Mouse (Mus musculus) retina, postnatal 1 day (tissue): ENCODE measurements around the gene Map1s.
"Not testable (repeated sequence)": the region's sequence is repeated elsewhere in the genome, so short reads cannot be mapped to it uniquely, and the experiment has no call there.

ENCODE experiments used
- DNase-seq: peaks from one replicate; pipeline ENCODE4 v3.0.0-alpha.2; 2012

Map1s gene

DNA sequence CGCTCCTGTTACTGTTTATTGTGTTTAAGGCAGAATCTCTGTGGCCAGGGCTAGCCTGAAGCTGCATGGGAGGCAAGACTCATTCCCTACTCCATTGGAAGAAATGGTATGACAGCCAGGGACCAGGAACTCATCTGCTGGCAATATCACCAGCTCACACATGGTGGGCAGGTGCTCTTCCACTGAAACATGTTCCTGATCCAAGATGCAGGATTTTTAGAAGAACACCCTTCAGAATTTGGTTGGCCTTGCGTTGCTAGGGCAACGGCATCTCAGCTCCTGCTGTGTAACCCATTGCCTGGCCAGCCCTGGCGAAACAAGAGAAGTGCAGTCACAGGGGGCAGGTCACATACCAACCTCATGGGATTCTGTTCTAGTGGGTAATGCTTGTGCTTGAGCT, 26.2 kb upstream of the Map1s start:
- no peak for DNase-seq

GRCm38 (mm10) chr8:70880126-70880525, 25.6 kb upstream of the Map1s start:
- no peak for DNase-seq

DNA sequence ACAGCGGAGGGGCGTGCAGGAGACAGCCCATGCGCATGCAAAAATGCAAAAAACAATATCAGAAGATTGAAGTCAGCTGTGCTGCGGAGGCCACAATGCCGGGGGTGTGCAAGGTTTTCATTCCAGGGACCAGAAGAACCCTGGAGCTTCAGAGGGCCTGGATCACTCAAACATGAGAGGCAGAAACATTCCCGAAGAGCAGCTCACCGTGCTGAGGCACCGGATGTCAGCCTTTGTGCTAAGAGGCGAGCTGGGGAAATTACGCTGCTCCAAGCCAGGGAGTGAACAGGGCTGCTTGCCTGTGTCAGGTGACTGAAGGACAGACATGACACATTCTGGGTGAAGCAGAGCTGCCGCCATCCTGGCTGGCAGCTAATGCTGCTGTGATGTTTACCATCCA, 25.2 kb upstream of the Map1s start:
- no peak for DNase-seq

DNA sequence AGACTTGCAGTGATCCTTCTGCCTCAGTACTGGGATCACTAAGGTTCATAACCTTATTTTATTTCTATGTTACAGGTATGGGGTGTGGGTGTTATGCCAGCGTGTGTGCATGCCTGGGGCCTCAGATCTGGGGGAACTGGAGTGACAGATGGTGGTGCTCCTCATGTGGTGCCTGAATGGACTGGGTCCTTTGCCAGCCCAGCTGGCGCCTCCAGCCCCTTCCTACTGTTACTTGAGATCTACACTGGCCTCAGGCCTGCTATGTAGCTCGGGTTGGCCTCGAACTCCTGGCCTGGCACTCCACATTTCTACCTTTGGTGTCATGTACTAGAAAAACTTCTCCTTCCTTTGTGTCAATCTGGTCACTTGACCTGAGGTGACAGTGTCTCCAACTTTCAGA, 21.5 kb upstream of the Map1s start:
- no peak for DNase-seq

GRCm38 (mm10) chr8:70884683-70885082, 21.0 kb upstream of the Map1s start:
- DNase-seq, result no peak

GRCm38 (mm10) chr8:70885612-70886011, 20.1 kb upstream of the Map1s start:
- DNase-seq, result peak; percentile 49

- peak; percentile 84 for DNase-seq
Measured at GRCm38 (mm10) chr8:70887669-70888068, 18.1 kb upstream of the Map1s start.

DNA sequence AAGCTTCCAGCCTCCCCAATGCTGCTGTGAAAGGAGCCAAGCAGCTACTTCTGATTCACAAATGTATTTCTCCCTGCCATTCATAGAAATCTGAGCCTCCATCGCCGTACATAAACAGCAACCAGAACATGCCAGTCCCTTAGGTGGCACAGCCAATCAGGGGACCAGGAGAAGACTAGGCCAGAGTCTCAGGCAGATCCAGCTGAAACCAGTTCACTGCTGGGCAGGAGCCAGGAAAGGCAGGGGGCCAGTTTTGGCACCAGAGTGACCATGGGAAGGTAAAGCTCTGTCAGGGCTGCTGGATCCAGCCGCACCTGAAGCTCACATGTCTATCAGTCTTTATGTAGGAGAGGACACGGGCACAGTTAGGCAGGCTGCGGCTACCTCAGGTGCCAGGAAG, 15.1 kb upstream of the Map1s start:
- no peak for DNase-seq

DNA sequence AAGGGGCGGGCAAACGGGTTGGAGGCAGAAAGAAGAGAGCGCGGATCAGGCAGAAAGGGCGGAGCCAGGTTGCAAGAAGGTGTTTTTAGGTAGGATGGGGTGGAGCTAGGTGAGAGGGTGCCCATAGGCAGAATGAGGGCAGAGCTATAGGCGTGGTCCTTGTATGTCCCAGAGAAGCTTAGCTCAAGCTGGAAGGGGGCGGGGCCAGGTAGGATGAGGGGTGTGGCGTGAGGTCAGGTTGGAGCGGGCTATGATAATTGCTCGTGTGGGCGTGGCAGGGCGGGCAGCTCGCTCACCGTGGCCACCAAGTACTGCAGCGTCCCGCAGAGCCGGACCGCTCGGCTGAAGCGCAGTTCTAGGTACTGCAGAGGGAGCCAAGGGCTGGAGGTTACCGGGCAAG, 14.4 kb upstream of the Map1s start:
- DNase-seq, result peak; percentile 46

GRCm38 (mm10) chr8:70892022-70892895, 13.5 kb upstream of the Map1s start, which contains the start of gene Slc5a5:
Slc5a5 (minus strand) TSS chr8:70892757.
- DNase-seq, result peak; percentile 51

- DNase-seq, result no peak
Measured at GRCm38 (mm10) chr8:70892896-70893655, 12.7 kb upstream of the Map1s start.

GRCm38 (mm10) chr8:70893656-70894384, 11.9 kb upstream of the Map1s start:
- peak; percentile 90 for DNase-seq

GRCm38 (mm10) chr8:70894385-70894720, 11.4 kb upstream of the Map1s start:
- DNase-seq, result no peak

DNA sequence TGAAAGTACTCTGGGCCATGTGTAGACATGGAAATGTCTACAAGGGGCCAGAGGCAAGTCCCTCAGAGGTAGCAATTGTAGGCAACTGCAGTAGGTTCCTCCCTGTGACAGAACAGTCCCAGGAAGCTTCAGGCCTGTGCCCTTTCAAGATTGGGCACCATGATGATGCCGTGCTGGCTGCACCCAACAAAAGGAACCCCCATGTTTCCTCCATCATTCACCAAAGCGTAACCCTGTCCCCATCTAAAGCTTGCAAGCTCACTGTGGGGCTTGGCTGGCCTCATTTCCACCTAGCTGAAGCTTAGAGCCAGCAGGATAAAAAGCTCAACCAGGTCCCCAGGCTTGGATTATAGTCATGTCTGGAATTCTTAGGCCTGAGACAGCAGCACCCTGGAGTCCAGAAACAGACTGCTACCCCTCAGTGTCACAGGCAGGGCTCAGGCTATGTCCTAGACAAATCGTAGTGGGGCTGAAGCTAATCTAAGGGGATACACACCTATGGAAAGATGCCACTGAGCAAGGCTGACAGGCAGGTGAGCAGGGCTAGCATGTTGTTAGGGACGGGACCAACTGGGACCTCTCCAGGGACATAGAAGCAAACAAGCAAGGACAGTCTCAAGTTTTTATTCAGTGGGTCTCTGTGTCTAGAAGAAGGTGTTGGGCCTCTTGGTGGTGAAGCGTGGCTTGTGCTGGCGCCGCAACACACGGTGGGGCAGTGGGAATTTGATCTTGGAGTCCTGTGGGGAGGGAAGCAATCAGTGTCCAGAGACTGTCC, 10.8 kb upstream of the Map1s start:
- no peak for DNase-seq

- not testable (repeated sequence) for DNase-seq
Measured at GRCm38 (mm10) chr8:70895571-70896259, 10.0 kb upstream of the Map1s start.

GRCm38 (mm10) chr8:70896316-70897020, 9.3 kb upstream of the Map1s start:
- no peak for DNase-seq

DNA sequence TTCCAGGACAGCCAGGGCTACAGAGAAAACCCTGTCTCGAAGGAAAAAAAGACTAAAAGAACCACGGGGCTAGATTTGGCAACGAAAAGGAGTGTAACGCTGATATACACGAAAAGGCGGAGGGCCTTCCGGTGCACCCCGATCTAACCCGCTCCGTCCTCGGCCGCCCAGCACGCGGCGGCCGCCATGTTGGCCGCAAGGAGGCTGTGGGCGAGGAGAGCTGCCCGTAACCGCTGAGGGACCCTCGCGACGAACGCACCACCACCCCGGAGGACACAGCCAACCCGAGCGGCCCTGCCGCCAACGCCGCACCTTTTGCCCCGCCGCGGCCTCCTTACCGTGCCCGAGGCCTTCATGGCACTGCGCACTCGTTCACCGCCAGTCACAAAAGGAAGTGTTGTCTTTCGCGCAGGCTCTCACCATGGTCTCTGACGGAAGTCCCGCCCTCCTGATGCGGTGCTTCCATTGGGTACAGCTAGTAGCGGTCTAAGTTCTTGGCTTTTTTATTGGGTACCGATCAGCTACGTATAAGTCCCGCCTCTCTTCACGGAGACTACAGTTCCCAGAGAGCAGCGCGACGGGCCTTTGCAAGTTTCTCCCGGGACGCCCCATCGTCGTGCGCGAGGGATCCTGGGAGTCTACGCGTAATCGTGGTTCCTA, 8.6 kb upstream of the Map1s start, which contains the start of gene Rpl18a:
TSS of gene Rpl18a (minus strand) at position 392 of the 660 bp plus-strand sequence.
- peak; percentile 100 for DNase-seq

DNA sequence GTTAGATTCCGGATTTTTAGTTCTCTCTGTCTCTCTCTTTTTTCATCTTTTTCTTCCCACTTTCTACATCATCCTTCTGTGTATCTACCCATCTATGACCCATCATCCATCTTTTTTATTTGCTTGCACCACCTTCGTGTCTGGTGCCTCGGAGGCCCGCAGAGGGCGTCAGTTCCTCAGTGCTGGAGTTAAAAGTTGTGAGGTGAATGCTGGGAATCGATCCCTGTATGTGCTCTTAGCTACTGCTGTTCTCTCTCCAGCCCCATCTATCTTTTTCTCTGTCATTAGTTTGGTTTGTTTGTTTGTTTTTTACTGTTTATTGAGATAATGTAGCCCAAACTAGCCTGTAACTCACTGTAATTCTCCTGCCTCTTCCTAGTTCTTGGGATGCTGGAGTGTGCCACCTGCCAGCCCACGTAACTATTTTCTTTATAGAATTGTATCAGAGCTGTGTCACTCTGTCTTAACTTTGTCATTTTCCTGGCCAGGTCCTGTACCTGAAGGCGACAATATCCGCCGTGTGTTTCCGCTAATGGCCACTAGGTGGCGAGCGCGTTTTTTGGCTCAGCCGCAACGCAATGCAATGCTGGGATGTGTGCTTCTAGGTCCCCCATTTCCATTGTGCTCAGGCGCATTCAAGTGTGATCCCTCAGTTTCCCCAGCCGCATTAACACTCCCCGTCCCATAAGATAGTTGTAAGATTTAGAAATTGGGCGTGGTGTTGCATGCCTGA, 7.9 kb upstream of the Map1s start:
- DNase-seq, result peak; percentile 83

DNA sequence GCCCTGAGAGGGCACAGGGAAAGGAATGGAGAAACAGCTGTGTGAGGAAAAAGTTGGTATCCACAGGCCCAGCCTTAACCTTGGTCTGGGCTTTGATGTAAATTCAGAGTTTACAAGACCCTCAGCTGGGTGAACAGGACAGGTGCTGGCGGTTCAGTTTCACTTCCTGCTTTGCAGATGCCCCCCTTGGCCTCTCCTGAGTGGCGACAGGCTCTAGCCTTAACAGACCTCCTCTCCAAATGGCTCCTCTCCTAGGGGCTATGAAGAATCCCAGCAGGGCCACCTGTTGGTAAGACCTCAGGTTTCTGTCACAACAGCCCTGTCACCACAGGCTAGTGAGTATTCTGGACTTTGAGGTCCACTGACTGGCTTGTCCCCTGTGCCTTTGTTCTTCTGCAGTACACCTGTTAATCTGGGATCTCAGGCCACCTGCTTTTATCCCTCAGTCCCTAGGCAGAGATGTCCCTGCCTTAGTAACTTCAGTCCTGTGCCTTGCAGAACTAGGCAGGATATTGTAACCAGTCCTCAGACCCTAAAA, 7.0 kb upstream of the Map1s start:
- DNase-seq, result no peak

- DNase-seq, result no peak
Measured at GRCm38 (mm10) chr8:70899226-70899625, 6.5 kb upstream of the Map1s start.
